Mouse (Mus musculus) brain, embryonic 14.5 days (tissue): ENCODE measurements around the gene Ston2.

Source experiments
- CTCF ChIP-seq: fragments of 200-500 bp; IDR thresholded peaks from 2 replicates; pipeline ENCODE4 v1.5.1; 2012; ENCODE audit warnings: inconsistent platforms, mild to moderate bottlenecking, moderate library complexity, borderline replicate concordance; ENCODE audit not compliant: insufficient read depth, insufficient read length; ENCODE audit errors: extremely low read depth
- POLR2A ChIP-seq: fragments of 200-500 bp; IDR thresholded peaks from 2 replicates; pipeline ENCODE4 v1.6.1; 2012; ENCODE audit warnings: mild to moderate bottlenecking, inconsistent platforms, borderline replicate concordance; ENCODE audit not compliant: poor library complexity, insufficient read depth, insufficient read length, severe bottlenecking; ENCODE audit errors: extremely low read depth

GRCm38 (mm10) chr12:91748241-91748865 is 39.8 kb downstream of the Ston2 start:
- TF ChIP-seq CTCF (no peak), POLR2A (no peak)
